Mouse (Mus musculus) intestine, embryonic 14.5 days (tissue): ENCODE data around the gene Dph5. TPM values are rescaled to one million over a fixed set of nuclear protein-coding genes. Genes with fewer than 3 reads are reported as not detected.

ENCODE experiments used
- ATAC-seq: fragments of 200-750 bp; cut with Nextera tagmentation; replicated peaks from 2 replicates; pipeline ENCODE4 v1.8.0; 2017; ENCODE audit warnings: low read depth, moderate number of reproducible peaks, moderate TSS enrichment, moderate library complexity; ENCODE audit not compliant: low FRiP score, low TSS enrichment
- DNase-seq: peaks from one replicate; pipeline ENCODE4 v3.0.0-alpha.2; 2018; ENCODE audit warnings: low spot score
- H3K27ac ChIP-seq: fragments of 300-500 bp; sonication (generic); 2 replicates; pipeline ENCODE4 v1.5.1; 2014; ENCODE audit warnings: low read depth, mild to moderate bottlenecking, control low read depth
- H3K27me3 ChIP-seq: fragments of 300-500 bp; sonication (generic); replicated peaks from 2 replicates; pipeline ENCODE4 v1.6.1; 2014; ENCODE audit warnings: low read length, control low read depth; ENCODE audit not compliant: control insufficient read depth, insufficient read depth
- H3K36me3 ChIP-seq: fragments of 300-500 bp; sonication (generic); 2 replicates; pipeline ENCODE4 v1.6.1; 2014; ENCODE audit warnings: low read length, control low read depth; ENCODE audit not compliant: control insufficient read depth, insufficient read depth
- H3K4me1 ChIP-seq: fragments of 300-500 bp; sonication (generic); replicated peaks from 2 replicates; pipeline ENCODE4 v1.6.1; 2014; ENCODE audit warnings: low read length, control low read depth, mixed read lengths; ENCODE audit not compliant: control insufficient read depth, insufficient read depth
- H3K4me2 ChIP-seq: fragments of 300-500 bp; sonication (generic); 2 replicates; pipeline ENCODE4 v1.6.1; 2014; ENCODE audit warnings: low read length
- H3K4me3 ChIP-seq: fragments of 300-500 bp; sonication (generic); 2 replicates; pipeline ENCODE4 v1.5.1; 2014; ENCODE audit warnings: low read depth, low read length, control low read depth, mixed read lengths
- H3K9ac ChIP-seq: fragments of 300-500 bp; sonication (generic); 2 replicates; pipeline ENCODE4 v1.6.1; 2014; ENCODE audit warnings: mild to moderate bottlenecking, low read length
- H3K9me3 ChIP-seq: fragments of 300-500 bp; sonication (generic); 2 replicates; pipeline ENCODE4 v1.6.1; 2016; ENCODE audit warnings: low read length, control low read depth; ENCODE audit not compliant: control insufficient read depth
- WGBS: fragments of 180-500 bp; shearing (Covaris S2); extraction: QIAGEN DNeasy Blood & Tissue Kit; methylation state at CpG from one replicate; pipeline ENCODE4 v1.1.7; 2014; 5-methylcytosine and 5-hydroxymethylcytosine counted together
- polyA plus RNA-seq: library from polyadenylated mRNA; unstranded; fragments of >200 nt; fragmentation: Nextera tagmentation; extraction: Ambion mirVana; gene quantifications from 2 replicates; pipeline ENCODE4 v1.2.1, GENCODE M21; 2014

Gene Dph5
- polyA plus RNA-seq, 1 experiment from 2014 or later, result 34.3 TPM

GRCm38 (mm10) chr3:115952356-115952755, 64.7 kb downstream of the Dph5 start:
- DNase-seq, result no peak
- H3K4me3 ChIP-seq, result no peak overlapping the region
- no peak for ATAC-seq
- peaks cover 41% of the 10 kb centered on the region for H3K36me3 ChIP-seq
- H3K4me1 ChIP-seq, result no peaks in the 10 kb centered on the region
- no peak overlapping the region for H3K4me2 ChIP-seq
- 88% methylated on average over 4 of the region's 4 CpGs for whole genome bisulfite sequencing
- H3K27ac ChIP-seq, result no peak overlapping the region
- no peaks in the 10 kb centered on the region for H3K9me3 ChIP-seq
- no peaks in the 10 kb centered on the region for H3K27me3 ChIP-seq
- no peak overlapping the region for H3K9ac ChIP-seq

GRCm38 (mm10) chr3:115953088-115953487, 65.5 kb downstream of the Dph5 start:
- H3K9me3 ChIP-seq, result no peaks in the 10 kb centered on the region
- H3K4me1 ChIP-seq, result no peaks in the 10 kb centered on the region
- WGBS, result 90% methylated on average over 3 of the region's 3 CpGs
- no peak for ATAC-seq
- H3K4me3 ChIP-seq, result no peak overlapping the region
- no peak overlapping the region for H3K27ac ChIP-seq
- DNase-seq, result no peak
- no peak overlapping the region for H3K9ac ChIP-seq
- H3K4me2 ChIP-seq, result no peak overlapping the region
- H3K27me3 ChIP-seq, result no peaks in the 10 kb centered on the region
- peaks cover 44% of the 10 kb centered on the region for H3K36me3 ChIP-seq

- Histone ChIP-seq H3K36me3 (peaks cover 35% of the 10 kb centered on the region), H3K9ac (no peak overlapping the region), H3K9me3 (no peaks in the 10 kb centered on the region), H3K4me2 (no peak overlapping the region), H3K27ac (no peak overlapping the region), H3K4me1 (no peaks in the 10 kb centered on the region), H3K27me3 (no peaks in the 10 kb centered on the region), H3K4me3 (no peak overlapping the region)
- no peak for ATAC-seq
- no peak for DNase-seq
- 94% methylated on average over 7 of the region's 7 CpGs for WGBS
Measured at GRCm38 (mm10) chr3:115957223-115957622, 69.6 kb downstream of the Dph5 start.

GRCm38 (mm10) chr3:115961311-115962027, 73.8 kb downstream of the Dph5 start:
- Histone ChIP-seq H3K4me3 (no peak overlapping the region), H3K27ac (no peak overlapping the region), H3K9ac (no peak overlapping the region), H3K4me1 (no peaks in the 10 kb centered on the region), H3K9me3 (no peaks in the 10 kb centered on the region), H3K4me2 (no peak overlapping the region), H3K27me3 (no peaks in the 10 kb centered on the region), H3K36me3 (0 out of 2 replicates have a peak, but pooled peaks cover 11% of the 10 kb centered on the region)
- no peak for ATAC-seq
- WGBS, result 89% methylated on average over 11 of the region's 11 CpGs
- no peak for DNase-seq

GRCm38 (mm10) chr3:115962028-115962415, 74.4 kb downstream of the Dph5 start:
- Histone ChIP-seq H3K36me3 (0 out of 2 replicates have a peak, but pooled peaks cover 11% of the 10 kb centered on the region), H3K4me1 (no peaks in the 10 kb centered on the region), H3K9ac (no peak overlapping the region), H3K4me2 (no peak overlapping the region), H3K27ac (no peak overlapping the region), H3K27me3 (no peaks in the 10 kb centered on the region), H3K9me3 (no peaks in the 10 kb centered on the region), H3K4me3 (no peak overlapping the region)
- ATAC-seq, result no peak
- DNase-seq, result no peak
- 86% methylated on average over 4 of the region's 4 CpGs for WGBS

GRCm38 (mm10) chr3:115963597-115963996, 76.0 kb downstream of the Dph5 start:
- no peak overlapping the region for H3K9ac ChIP-seq
- no peak overlapping the region for H3K4me2 ChIP-seq
- no peak overlapping the region for H3K4me3 ChIP-seq
- no peak for ATAC-seq
- H3K4me1 ChIP-seq, result no peaks in the 10 kb centered on the region
- H3K36me3 ChIP-seq, result 0 out of 2 replicates have a peak, but pooled peaks cover 2% of the 10 kb centered on the region
- no peak for DNase-seq
- H3K27me3 ChIP-seq, result no peaks in the 10 kb centered on the region
- no peak overlapping the region for H3K27ac ChIP-seq
- no peaks in the 10 kb centered on the region for H3K9me3 ChIP-seq
- 95% methylated on average over 1 of the region's 1 CpGs for WGBS

- WGBS, result 89% methylated on average over 5 of the region's 5 CpGs
- no peaks in the 10 kb centered on the region for H3K36me3 ChIP-seq
- H3K27me3 ChIP-seq, result no peaks in the 10 kb centered on the region
- no peaks in the 10 kb centered on the region for H3K9me3 ChIP-seq
- ATAC-seq, result no peak
- H3K4me3 ChIP-seq, result no peak overlapping the region
- H3K4me2 ChIP-seq, result no peak overlapping the region
- no peak for DNase-seq
- no peak overlapping the region for H3K9ac ChIP-seq
- H3K27ac ChIP-seq, result no peak overlapping the region
- no peaks in the 10 kb centered on the region for H3K4me1 ChIP-seq
Measured at GRCm38 (mm10) chr3:115964071-115964470, 76.4 kb downstream of the Dph5 start.

GRCm38 (mm10) chr3:115968745-115969530, 81.3 kb downstream of the Dph5 start:
- WGBS, result 89% methylated on average over 10 of the region's 10 CpGs
- Histone ChIP-seq H3K9me3 (no peaks in the 10 kb centered on the region), H3K4me2 (no peak overlapping the region), H3K4me3 (no peak overlapping the region), H3K36me3 (peaks cover 28% of the 10 kb centered on the region), H3K9ac (no peak overlapping the region), H3K27ac (no peak overlapping the region), H3K27me3 (no peaks in the 10 kb centered on the region), H3K4me1 (no peaks in the 10 kb centered on the region)
- no peak for ATAC-seq
- no peak for DNase-seq
